Mouse (Mus musculus): Measurements from ENCODE around the gene Ank2. TPM values are rescaled to one million over a fixed set of nuclear protein-coding genes. Genes with fewer than 3 reads are reported as not detected.
A peak's percentile ranks its signal among the peaks of the same experiment; 100 is the strongest.

The Ank2 gene
- polyA plus RNA-seq, 1 experiment = 5.8 TPM

DNA sequence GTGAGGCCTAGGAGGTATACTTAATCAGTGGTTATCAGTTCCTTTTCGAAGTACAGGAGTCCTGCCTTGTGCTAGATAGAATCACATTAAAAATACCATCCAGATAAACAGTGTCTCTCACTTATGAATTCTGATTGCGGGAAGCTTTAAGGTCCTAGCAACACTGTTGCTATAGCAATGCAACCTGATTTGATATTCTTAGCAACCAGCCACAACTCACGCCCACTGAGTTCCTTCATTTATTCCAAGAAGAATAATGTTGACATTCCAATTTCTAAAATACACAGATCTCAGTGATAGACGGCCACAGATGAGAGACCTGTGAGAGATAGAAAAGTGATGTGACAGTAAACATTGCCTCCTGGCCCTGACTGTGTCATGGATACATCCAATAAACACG, 233.4 kb downstream of the Ank2 start:
- no peaks in the 10 kb centered on the region for H3K4me1 ChIP-seq (ENCODE audit: control insufficient read depth, insufficient read depth, low read length)
- TF ChIP-seq POLR2A (IDR thresholded peaks at IDR 0.05; ENCODE audit: borderline replicate concordance, extremely low read depth, low read depth, low read length) (no peak), CTCF (IDR thresholded peaks at IDR 0.05; ENCODE audit: insufficient read depth, low read length) (no peak)
- WGBS = 51% methylated on average over 5 of the region's 5 CpGs
- H3K4me3 ChIP-seq (replicated peaks; ENCODE audit: extremely low read depth, low read depth, low read length) = no peak overlapping the region
- DNase-seq = no peak

DNA sequence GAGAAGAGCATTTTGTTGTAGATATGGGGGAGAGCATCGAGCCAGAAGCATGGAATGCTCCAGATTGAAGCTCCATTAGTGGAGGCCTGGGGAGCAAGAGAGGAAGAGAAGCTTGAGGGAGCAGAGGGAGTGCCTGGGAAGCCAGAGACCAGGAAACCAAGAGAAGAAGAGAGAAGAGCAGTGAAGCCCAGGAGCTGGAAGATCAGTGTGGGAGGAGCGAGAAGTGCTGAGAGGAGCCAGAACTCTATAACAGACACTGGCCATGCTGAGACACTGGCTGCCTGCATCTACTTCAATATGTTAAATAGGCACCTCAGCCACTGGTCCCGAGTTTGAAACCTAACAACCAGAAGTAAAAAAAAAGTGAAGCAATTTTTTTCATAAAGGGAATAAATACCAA, 234.0 kb downstream of the Ank2 start:
- no peak for DNase-seq
- WGBS = 70% methylated on average over 3 of the region's 3 CpGs

DNA sequence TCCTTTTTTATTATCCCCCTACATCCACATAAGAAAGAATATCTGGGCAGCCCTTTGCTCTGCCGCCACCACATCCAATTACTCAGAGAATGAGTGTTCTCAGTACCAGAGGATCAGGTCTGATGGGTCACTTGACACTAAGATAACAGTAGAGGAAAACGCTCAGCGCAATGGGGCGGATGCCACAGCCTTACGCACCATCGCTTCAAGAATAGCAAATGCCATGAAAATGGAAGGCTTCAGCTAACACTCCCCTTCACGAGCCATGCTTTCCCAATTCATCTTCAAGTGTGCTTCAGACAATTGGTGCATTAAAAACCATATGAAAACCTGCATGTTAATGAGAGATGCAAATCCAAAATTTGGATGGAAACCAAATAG, 238.4 kb downstream of the Ank2 start:
- 75% methylated on average over 7 of the region's 7 CpGs for WGBS
- no peak overlapping the region for H3K4me3 ChIP-seq (replicated peaks; ENCODE audit: extremely low read depth, low read depth, low read length)
- TF ChIP-seq CTCF (IDR thresholded peaks at IDR 0.05; ENCODE audit: insufficient read depth, low read length) = no peak
- no peak for TF ChIP-seq POLR2A (IDR thresholded peaks at IDR 0.05; ENCODE audit: borderline replicate concordance, extremely low read depth, low read depth, low read length)
- H3K4me1 ChIP-seq (ENCODE audit: control insufficient read depth, insufficient read depth, low read length) = peaks cover 3% of the 10 kb centered on the region; the same call in 1 of the 2 replicates
- no peak for DNase-seq

More for the DNA sequence above, 234.0 kb downstream of the Ank2 start:
- Histone ChIP-seq H3K4me1 (ENCODE audit: control insufficient read depth, insufficient read depth, low read length) (no peaks in the 10 kb centered on the region), H3K4me3 (replicated peaks; ENCODE audit: extremely low read depth, low read depth, low read length) (no peak overlapping the region)
- TF ChIP-seq CTCF (IDR thresholded peaks at IDR 0.05; ENCODE audit: insufficient read depth, low read length) (no peak), POLR2A (IDR thresholded peaks at IDR 0.05; ENCODE audit: borderline replicate concordance, extremely low read depth, low read depth, low read length) (no peak)

DNA sequence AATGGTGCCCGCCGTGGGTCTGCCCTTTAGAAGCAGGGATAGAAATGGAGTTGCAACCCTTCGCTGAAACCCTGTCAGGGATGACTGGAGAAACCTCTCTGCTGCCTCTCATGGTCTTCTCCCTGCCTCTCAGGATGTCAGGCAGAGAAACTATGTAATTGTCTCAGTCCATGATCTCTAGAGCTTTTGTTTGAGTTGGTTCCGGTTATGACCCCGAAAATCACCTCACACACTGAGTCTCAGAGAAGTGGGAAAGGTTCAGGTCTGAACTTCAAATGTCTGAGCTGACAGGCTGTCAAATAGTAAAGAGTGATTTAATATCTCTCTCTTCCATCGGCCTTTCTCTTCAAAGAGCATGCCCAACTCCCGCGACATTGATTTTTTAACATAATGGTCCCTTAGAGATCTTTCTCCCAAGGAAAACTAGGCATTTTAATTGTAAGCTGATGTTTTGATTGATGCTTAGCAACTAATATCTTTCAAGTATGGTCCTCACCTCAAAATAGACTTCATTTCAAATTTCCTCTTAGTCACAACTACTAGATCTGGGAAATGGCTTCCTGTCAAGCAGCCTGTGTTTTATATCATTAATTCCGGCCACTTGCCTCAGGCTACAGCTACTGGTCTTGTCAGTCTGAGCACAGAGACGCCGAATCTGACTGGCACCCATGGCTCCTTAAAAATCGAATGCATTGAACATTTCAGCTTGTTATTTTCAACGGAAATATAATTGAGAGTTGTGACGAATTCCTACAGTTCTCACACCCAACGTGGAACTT, 239.0 kb downstream of the Ank2 start:
- DNase-seq = no peak
- no peak overlapping the region for H3K4me3 ChIP-seq (replicated peaks; ENCODE audit: extremely low read depth, low read depth, low read length)
- TF ChIP-seq POLR2A (IDR thresholded peaks at IDR 0.05; ENCODE audit: borderline replicate concordance, extremely low read depth, low read depth, low read length) = no peak
- no peak for TF ChIP-seq CTCF (IDR thresholded peaks at IDR 0.05; ENCODE audit: insufficient read depth, low read length)
- peaks cover 3% of the 10 kb centered on the region; the same call in 1 of the 2 replicates for H3K4me1 ChIP-seq (ENCODE audit: control insufficient read depth, insufficient read depth, low read length)
- WGBS = 81% methylated on average over 15 of the region's 15 CpGs

DNA sequence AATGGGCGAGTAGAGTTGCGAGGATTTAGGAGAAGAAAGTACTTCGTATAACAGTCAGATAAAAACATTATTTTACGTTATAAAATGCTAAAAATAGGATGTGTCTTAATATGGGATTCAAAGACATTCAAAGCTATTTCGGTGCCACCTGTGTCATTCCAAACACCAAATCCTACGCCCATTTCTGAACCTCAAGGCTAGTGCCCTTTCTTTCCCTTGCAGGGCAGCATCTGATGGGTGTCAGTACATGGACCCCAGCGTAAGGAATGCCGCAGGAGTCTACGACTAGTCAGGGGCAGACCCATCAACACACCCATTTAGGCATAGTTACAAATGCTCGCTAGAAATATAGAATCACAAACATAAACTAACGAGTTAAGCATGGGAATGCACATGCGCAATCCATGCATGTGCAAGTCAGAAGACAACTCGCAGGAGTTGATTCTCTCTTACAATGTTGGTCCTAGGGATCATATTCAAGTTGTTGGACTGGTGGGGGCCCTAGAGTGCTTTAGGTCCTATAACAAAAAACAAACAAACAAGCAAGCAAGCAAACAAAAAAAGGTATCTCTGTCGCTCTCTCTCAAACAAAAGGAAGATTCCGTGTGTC, 240.6 kb downstream of the Ank2 start:
- DNase-seq = no peak
- Histone ChIP-seq H3K4me3 (replicated peaks; ENCODE audit: extremely low read depth, low read depth, low read length) (no peak overlapping the region), H3K4me1 (ENCODE audit: control insufficient read depth, insufficient read depth, low read length) (peaks cover 3% of the 10 kb centered on the region; the same call in 1 of the 2 replicates)
- 49% methylated on average over 15 of the region's 15 CpGs for WGBS
- TF ChIP-seq CTCF (IDR thresholded peaks at IDR 0.05; ENCODE audit: insufficient read depth, low read length) (no peak), POLR2A (IDR thresholded peaks at IDR 0.05; ENCODE audit: borderline replicate concordance, extremely low read depth, low read depth, low read length) (no peak)

DNA sequence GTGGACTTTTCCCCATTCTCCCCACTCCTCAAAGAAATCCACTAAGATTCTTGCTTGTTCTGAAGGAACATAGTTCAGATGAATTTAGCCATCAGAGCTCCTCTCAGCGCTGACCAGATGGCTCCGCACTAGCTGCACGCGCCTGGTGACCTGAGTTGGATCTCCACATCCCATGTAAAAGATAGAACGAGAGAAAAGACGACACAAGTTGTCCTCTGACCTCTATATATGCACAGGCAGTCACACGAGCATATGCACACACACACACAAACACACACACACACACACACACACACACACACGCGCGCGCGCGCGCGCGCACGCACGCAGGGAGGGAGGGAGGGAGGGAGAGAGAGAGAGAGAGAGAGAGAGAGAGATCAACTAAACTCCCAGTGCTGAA, 241.2 kb downstream of the Ank2 start:
- TF ChIP-seq POLR2A (IDR thresholded peaks at IDR 0.05; ENCODE audit: borderline replicate concordance, extremely low read depth, low read depth, low read length) (no peak), CTCF (IDR thresholded peaks at IDR 0.05; ENCODE audit: insufficient read depth, low read length) (no peak)
- peak overlapping the region; percentile 15 for H3K4me3 ChIP-seq (replicated peaks; ENCODE audit: extremely low read depth, low read depth, low read length)
- DNase-seq = peak; percentile 5
- H3K4me1 ChIP-seq (ENCODE audit: control insufficient read depth, insufficient read depth, low read length) = peaks cover 3% of the 10 kb centered on the region; the same call in 1 of the 2 replicates
- 2% methylated on average over 18 of the region's 18 CpGs for WGBS

DNA sequence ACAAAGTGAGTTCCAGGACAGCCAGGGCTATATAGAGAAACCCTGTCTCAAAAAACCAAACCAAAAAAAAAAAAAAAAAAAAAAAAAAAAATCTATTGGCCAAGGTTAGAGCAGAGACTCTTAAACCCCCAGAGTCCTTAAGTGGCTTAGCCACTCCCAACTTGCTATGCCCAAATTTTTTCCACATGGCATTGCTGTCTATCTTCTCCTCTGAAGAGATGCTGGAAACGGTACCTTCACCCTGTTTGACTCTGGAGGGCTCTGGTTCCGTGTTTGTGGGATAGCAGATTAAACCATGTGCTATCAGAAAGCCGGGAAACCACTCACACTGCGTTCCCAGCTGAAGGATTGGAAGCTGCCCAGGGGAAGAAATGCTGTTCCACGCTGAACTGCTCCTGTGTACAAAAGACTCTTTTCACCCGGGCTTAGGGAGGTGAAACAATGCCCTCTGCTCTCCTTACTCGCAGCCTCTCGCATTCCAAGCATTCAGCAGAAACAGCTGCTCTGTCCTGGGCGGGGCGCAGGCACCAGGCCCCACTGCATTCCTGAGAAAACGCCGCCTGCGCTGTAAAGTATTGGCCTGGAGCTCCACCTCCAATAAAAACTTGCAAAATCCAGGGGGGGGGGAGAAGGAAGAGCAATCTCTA, 241.7 kb downstream of the Ank2 start:
- whole genome bisulfite sequencing = 2% methylated on average over 13 of the region's 13 CpGs
- DNase-seq = peak; percentile 12
- TF ChIP-seq POLR2A (IDR thresholded peaks at IDR 0.05; ENCODE audit: borderline replicate concordance, extremely low read depth, low read depth, low read length) (no peak), CTCF (IDR thresholded peaks at IDR 0.05; ENCODE audit: insufficient read depth, low read length) (no peak)
- H3K4me3 ChIP-seq (replicated peaks; ENCODE audit: extremely low read depth, low read depth, low read length) = peak overlapping the region; percentile 9
- peaks cover 3% of the 10 kb centered on the region; the same call in 1 of the 2 replicates for H3K4me1 ChIP-seq (ENCODE audit: control insufficient read depth, insufficient read depth, low read length)

DNA sequence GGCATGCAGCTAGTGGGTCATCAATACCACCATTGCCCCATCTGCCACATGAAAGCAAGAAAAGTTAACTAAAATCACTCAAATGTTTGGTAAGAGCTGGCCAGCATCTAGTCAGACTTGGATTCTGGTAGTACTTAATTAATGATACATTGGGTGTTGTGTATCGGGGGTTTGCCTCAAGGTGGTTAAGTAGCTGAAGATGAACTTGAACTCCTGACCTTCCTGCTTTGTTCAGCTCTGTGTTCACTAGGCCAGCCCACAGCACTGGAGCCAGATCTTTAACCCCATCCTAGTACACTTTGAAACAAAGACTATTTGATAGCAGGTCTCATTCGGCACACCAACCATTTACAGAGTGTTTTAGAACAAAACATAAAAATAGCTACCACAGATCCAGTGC, 242.5 kb downstream of the Ank2 start:
- no peak for DNase-seq
- no peak for TF ChIP-seq CTCF (IDR thresholded peaks at IDR 0.05; ENCODE audit: insufficient read depth, low read length)
- TF ChIP-seq POLR2A (IDR thresholded peaks at IDR 0.05; ENCODE audit: borderline replicate concordance, extremely low read depth, low read depth, low read length) = no peak
- WGBS = 60% methylated on average over 2 of the region's 2 CpGs
- H3K4me1 ChIP-seq (ENCODE audit: control insufficient read depth, insufficient read depth, low read length) = peaks cover 3% of the 10 kb centered on the region; the same call in 1 of the 2 replicates
- no peak overlapping the region for H3K4me3 ChIP-seq (replicated peaks; ENCODE audit: extremely low read depth, low read depth, low read length)

DNA sequence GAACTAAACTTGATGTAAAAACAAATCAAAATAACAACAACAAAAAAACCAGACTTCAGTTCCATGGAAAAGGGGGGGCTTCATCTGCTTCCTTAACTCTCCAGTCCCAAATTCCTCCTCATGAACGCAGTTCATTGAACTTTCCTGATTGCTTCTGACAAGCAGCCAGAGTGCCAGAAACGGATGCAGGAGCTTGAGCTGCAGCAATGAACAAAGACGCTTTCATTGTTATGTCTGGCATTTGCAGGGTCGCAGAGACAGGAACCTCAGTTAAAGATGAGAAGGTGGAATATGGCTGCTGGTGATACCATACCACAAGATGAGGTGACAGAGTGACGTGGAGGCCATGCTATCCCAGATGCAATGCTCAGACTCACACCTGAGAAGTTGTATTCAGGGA, 248.2 kb downstream of the Ank2 start:
- no peak for DNase-seq
- 50% methylated on average over 5 of the region's 5 CpGs for WGBS
- TF ChIP-seq POLR2A (IDR thresholded peaks at IDR 0.05; ENCODE audit: borderline replicate concordance, extremely low read depth, low read depth, low read length) (no peak), CTCF (IDR thresholded peaks at IDR 0.05; ENCODE audit: insufficient read depth, low read length) (no peak)
- no peaks in the 10 kb centered on the region for H3K4me1 ChIP-seq (ENCODE audit: control insufficient read depth, insufficient read depth, low read length)
- H3K4me3 ChIP-seq (replicated peaks; ENCODE audit: extremely low read depth, low read depth, low read length) = no peak overlapping the region
